Mouse (Mus musculus) retina, adult 2 months (tissue): Measurements from ENCODE around the gene Ficd.

ENCODE experiments used
- DNase-seq: peaks from one replicate; pipeline ENCODE4 v3.0.0-alpha.2; 2012; ENCODE audit warnings: low read depth, low spot score

The Ficd gene

DNA sequence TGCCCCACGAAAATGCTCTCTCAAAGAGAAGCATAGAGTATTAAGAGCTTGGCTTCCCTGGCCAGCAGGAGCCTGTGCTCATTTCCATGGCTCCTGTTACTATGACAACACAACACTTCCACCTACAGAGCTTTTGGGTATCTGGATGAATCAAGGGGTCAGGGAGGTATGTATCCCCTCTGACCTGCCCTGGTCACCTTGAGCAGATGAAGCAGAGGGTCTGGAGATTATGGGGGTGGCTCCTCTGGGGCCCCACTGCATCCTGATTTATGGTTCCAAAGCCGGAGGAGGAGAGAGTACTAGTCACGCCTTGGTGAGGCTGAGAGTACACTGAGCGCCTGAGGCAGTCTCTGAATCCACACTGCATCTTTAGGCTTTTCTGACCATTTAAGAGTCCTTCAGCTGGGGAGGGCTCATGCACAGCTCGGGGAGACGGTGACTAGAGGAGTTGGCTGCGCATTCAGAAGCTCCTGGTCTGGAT, 4.9 kb upstream of the Ficd start:
- no peak for DNase-seq

GRCm38 (mm10) chr5:113731174-113731573, 4.4 kb upstream of the Ficd start:
- DNase-seq, result no peak

GRCm38 (mm10) chr5:113732182-113732581, 3.4 kb upstream of the Ficd start:
- no peak for DNase-seq

- DNase-seq, result no peak
These were observed 1.2 kb upstream of the Ficd start for GRCm38 (mm10) chr5:113734376-113734775.

- DNase-seq, result no peak
These were observed 619 bp upstream of the Ficd start for GRCm38 (mm10) chr5:113735023-113735344.

GRCm38 (mm10) chr5:113736113-113736502, 505 bp downstream of the Ficd start:
- no peak for DNase-seq

DNA sequence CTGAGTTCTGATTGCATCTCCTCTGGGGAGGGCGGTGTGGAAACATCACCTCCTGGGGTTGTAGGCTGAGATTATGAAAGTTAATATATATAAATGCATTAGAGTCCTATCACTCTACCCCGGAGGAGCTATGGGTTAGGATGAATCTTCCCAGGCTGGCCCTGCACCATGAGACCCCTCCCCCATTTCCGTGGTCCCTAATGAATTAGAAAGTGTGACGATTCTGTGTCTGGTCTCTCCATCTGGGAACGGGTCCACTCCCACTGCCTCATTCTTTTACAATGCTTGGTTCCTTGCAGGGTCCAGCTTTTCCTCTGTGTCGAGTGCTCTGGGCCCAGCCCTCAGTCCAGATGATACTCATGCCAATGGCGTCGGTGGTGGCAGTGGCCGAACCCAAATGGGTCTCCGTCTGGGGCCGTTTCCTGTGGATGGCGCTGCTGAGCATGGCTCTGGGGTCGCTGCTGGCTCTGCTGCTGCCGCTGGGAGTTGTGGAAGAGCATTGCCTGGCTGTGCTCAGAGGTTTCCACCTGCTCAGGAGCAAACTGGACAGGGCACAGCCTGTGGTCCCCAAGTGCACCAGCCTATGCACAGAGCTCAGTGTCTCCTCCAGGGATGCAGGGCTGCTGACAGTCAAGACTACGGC, 1.0 kb downstream of the Ficd start:
- no peak for DNase-seq

GRCm38 (mm10) chr5:113737607-113738237, 2.1 kb downstream of the Ficd start:
- no peak for DNase-seq

- DNase-seq, result no peak
These were observed 12.0 kb downstream of the Ficd start for GRCm38 (mm10) chr5:113747629-113748028.

DNA sequence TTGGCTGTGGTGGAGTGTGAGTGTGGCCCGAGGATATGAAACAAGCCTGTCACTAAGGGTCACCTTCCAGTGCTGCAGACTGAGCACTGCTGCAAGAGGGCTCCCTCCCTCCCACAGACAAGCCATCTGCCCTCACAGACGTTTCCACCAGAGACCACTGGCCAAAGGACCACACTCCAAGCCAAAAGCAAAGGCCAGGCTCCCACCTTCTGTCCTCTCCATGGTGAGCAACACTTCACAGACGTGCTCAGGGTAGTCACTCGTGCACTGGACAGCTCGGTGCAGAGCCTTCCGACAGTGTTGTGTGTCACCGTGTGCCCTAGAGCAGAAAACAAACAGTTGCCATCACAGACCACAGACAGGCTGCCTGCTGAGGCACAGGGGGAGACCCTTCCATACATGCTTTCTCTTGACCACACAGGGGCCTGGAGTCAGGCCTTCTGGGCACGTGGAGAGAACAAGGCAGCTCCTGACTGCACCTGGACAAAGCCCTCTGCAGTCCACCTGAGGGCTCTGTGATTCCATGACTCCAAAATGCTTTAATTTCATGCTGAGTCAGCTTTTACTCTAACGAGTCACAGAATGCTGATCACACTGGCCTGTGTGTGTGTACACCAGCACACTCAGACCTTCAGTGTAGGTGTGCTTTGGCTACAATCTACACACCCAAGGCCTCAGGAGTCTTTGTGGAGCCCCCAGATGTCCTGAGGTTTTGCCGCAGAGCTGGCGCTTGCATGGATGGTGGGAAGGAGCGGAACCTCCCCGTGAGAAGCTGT, 13.1 kb downstream of the Ficd start:
- no peak for DNase-seq

DNA sequence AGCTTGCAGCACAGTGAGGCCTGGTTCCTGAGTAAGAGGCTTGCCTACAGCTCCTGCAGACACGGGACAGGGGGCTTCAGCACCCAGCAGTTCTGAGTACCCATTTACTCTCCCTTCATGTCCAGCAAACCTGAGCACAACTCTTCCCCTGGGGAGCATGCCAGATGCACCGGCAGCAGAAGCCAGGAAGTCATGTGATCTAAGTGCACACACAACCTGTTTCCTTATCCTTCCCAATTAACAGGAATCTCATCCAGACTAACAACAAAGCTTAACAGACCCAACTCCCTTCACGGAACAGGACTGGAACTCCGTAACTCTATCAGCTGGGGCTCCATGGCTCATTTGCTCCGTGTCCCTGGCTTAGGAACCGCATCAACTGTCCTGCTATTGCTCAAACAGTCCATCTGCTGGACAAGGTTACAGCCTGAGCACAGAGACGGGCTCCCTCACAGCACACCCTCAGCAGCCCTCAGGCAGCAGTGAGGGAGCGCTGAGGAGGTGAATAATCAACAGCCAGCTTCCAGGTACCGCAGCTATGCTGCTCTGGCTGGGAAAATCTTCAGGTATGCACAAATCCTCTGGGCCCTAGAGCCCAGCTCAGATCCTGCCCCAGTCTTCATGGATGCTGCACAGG, 16.0 kb downstream of the Ficd start:
- no peak for DNase-seq

DNA sequence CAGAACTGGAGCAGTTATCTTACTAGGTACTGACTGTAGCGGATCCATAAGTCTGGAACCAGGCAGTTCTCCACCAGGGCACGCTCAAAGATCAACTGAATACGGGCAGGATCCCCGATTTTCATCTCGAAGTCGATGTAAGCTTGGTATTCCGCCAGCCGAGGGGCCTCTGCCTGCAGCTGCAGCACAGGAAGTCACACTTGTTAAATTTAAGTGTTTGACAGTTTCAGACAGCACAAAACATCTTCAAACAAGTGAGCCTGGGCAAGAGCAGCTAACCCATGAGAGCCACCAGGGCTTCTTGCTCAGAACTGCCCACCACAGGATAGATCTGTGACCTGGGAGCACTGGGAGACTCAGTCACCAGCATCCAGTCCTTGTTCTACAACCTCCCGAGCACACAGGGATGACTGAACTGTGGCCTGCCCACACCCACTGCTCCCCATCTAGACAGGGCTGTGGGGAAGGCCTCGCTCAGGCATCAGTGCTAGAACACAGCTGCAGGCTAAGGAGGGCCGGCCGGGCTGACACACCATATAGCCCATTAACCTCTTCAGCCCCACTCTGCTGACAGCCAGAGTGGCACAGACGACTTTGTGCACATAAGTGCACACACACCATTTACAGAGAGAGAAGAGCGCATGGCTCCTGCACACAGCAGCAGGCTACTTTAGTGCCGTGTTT, 19.9 kb downstream of the Ficd start:
- DNase-seq, result no peak

GRCm38 (mm10) chr5:113761585-113761984, 26.0 kb downstream of the Ficd start:
- DNase-seq, result no peak

- no peak for DNase-seq
These were observed 28.8 kb downstream of the Ficd start for GRCm38 (mm10) chr5:113764426-113764825.

- no peak for DNase-seq
These were observed 30.3 kb downstream of the Ficd start for GRCm38 (mm10) chr5:113765641-113766526.

- DNase-seq, result no peak
These were observed 33.2 kb downstream of the Ficd start for GRCm38 (mm10) chr5:113768806-113769205.

GRCm38 (mm10) chr5:113771213-113772162, 35.9 kb downstream of the Ficd start:
- DNase-seq, result peak; percentile 88

DNA sequence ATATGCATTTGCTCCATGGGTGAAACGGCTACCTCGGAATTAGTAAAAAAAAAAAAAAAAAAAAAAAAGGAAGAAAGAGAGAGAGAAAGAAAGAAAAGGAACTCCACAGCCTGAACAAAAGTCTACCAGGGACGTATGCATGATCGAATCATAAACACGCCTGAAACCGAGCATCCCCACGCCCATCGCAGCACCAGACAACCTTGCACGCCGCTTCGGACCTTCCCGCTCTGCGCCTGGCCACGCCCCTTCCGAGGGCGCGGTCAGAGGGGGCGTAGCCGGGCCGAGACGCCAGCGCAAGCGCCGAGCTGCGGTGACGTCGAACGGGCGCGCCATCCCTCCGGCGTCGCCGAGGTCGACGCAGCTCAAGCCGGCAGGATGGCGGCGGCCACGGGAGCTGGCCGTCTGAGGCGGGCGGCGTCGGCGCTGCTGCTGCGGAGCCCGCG, 36.9 kb downstream of the Ficd start, which contains the start of the genes Sart3 and Iscu:
TSS of gene Sart3 (minus strand) at position 61 of the 446 bp plus-strand sequence.
TSS of gene Iscu (plus strand) at position 299 of the 446 bp plus-strand sequence.
- peak; percentile 90 for DNase-seq

DNA sequence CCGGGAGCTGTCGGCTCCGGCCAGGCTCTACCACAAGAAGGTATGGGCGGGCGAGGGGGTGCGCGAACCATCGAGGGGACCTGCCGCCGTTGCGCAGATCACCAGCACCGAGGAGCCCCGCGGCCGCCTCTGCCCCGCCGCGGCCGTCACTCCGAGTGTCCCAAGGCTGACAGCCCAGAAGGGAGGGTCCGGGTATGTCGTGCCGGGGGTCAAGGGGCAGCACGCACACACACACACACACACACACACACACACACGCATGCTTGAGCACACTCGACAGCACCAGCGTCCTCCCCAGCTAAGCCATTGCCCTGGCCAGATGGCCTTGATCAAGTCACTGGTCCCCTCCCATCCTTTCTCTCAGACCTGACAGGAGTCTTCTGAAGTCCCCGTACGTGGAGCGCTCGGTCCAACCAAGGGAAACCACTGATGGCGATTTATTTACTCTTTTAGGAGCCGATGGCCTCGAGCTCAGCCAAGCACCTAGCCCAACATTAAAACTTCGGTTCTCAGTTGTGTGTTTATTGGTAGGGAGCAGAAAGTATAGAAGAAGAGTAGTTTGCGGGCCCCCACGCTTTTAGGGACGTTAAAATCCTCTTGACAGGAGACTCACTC, 37.4 kb downstream of the Ficd start:
- no peak for DNase-seq
